In the genomic region with DNA sequence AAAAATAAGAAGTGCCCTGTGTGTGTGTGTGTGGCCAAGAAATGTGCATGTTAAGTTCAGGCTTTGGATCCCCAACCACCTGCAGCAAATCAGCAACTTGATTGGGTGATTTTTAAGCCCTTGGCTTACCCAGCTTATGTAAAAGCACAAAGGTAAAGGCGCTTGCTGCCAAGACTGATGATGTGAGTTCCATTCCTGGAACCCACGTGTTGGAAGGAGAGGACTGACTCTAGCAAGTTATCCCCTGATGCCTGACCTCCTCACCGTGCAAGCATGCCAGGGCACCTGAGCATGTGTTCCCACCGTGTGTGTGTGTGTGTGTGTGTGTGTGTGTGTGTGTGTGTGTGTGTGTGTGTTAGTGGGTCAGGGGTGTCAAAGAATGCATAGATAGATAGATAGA, we compare ENCODE assay signal across 26 mouse cellular contexts.
DNase-seq lines count a peak whose midpoint lies in the region; ATAC-seq and TF ChIP-seq lines count a peak whose summit lies in the region.
"Had no signal": no experiment of that assay in that cellular context is flagged by ENCODE, and none has a peak within 500 bp of the region (broad histone marks: within the 10 kb centered on the region; RNA-seq: fewer than 3 reads in every experiment).

No protein-coding gene starts in this region.

- no peaks in the 10 kb centered on the region for H3K27me3 ChIP-seq in heart, embryonic 15.5 days
- H3K27me3 ChIP-seq in kidney, embryonic 16.5 days (ENCODE audit: insufficient read depth, low read length) = no peaks in the 10 kb centered on the region
- H3K27me3 ChIP-seq in heart, postnatal 0 days (ENCODE audit: control insufficient read depth, insufficient read depth, low read length) = no peaks in the 10 kb centered on the region
- H3K27me3 ChIP-seq: neural tube, embryonic 15.5 days; stomach, embryonic 15.5 days had no signal

- WGBS in heart, embryonic 15.5 days = 46% methylated on average over 4 of the region's 4 CpGs
- 73% methylated on average over 4 of the region's 4 CpGs for WGBS in kidney, embryonic 16.5 days
- WGBS in heart, postnatal 0 days = 42% methylated on average over 4 of the region's 4 CpGs

- H3K4me2 ChIP-seq in heart, embryonic 15.5 days = no peak overlapping the region
- no peak overlapping the region for H3K4me2 ChIP-seq in kidney, embryonic 16.5 days (replicated peaks; ENCODE audit: low read depth, low read length)
- no peak overlapping the region for H3K4me2 ChIP-seq in heart, postnatal 0 days (ENCODE audit: low read depth, low read length)
- H3K4me2 ChIP-seq: hindbrain, embryonic 14.5 days; neural tube, embryonic 15.5 days; stomach, embryonic 15.5 days had no signal

- DNase-seq in heart, postnatal 4 days = no peak
- DNase-seq in kidney, postnatal 25 days = peak; percentile 38 to 78
- no peak for DNase-seq in heart, postnatal 0 days (ENCODE audit: low spot score)
- peak; percentile 64 for DNase-seq in skeletal muscle tissue, adult 2 months (ENCODE audit: low read depth, low spot score)
- DNase-seq in layer of hippocampus, adult 9-10 months (ENCODE audit: low spot score) = no peak
- DNase-seq: adrenal gland, adult 8-10 months; cerebellum, adult 11-12 months; cerebellum, postnatal 10 days; gastrocnemius, postnatal 25 days; right cerebral cortex, adult 18-20 months; right cerebral cortex, postnatal 4 days; thymus, adult 2 months; thymus, postnatal 4 days had no signal

- H3K9ac ChIP-seq in heart, embryonic 15.5 days = no peak overlapping the region
- no peak overlapping the region for H3K9ac ChIP-seq in kidney, embryonic 16.5 days (replicated peaks; ENCODE audit: low read length)
- H3K9ac ChIP-seq in heart, postnatal 0 days (replicated peaks; ENCODE audit: low read depth, low read length) = no peak overlapping the region
- H3K9ac ChIP-seq: hindbrain, embryonic 14.5 days; neural tube, embryonic 15.5 days; stomach, embryonic 15.5 days had no signal

- H3K27ac ChIP-seq in heart, embryonic 15.5 days = peak overlapping the region; percentile 91
- H3K27ac ChIP-seq in kidney, embryonic 16.5 days (ENCODE audit: low read length) = no peak overlapping the region
- peak overlapping the region; percentile 90 for H3K27ac ChIP-seq in heart, postnatal 0 days (ENCODE audit: low read depth)
- H3K27ac ChIP-seq: embryonic facial prominence, embryonic 10.5 days; hindbrain, embryonic 14.5 days; left cerebral cortex, adult 2 months; macrophage; midbrain, embryonic 10.5 days; neural tube, embryonic 15.5 days; stomach, embryonic 15.5 days had no signal

- H3K36me3 ChIP-seq in heart, embryonic 15.5 days = peaks cover 30% of the 10 kb centered on the region
- H3K36me3 ChIP-seq in kidney, embryonic 16.5 days (ENCODE audit: insufficient read depth, low read length) = peaks cover 9% of the 10 kb centered on the region
- H3K36me3 ChIP-seq in heart, postnatal 0 days (replicated peaks; ENCODE audit: control insufficient read depth, insufficient read depth, low read length) = peaks cover 24% of the 10 kb centered on the region

- ATAC-seq in heart, embryonic 15.5 days (replicated peaks; ENCODE audit: insufficient number of reproducible peaks, insufficient read depth, low FRiP score, low read depth) = no peak
- no peak for ATAC-seq in kidney, embryonic 16.5 days (ENCODE audit: low FRiP score, low TSS enrichment)
- no peak; the same call in 1 of the 2 replicates for ATAC-seq in heart, postnatal 0 days (ENCODE audit: insufficient read depth, low read depth)
- ATAC-seq: activated CD4-positive, CD25-positive, alpha-beta regulatory T cell, adult 4 months; forebrain, embryonic 16.5 days; inflammation-experienced regulatory T-cells, adult 6 months; lung, postnatal 0 days had no signal

- H3K4me3 ChIP-seq in heart, embryonic 15.5 days = no peak overlapping the region
- no peak overlapping the region for H3K4me3 ChIP-seq in kidney, embryonic 16.5 days (ENCODE audit: low read length)
- H3K4me3 ChIP-seq in heart, postnatal 0 days (ENCODE audit: low read depth, low read length) = no peak overlapping the region
- H3K4me3 ChIP-seq: embryonic facial prominence, embryonic 10.5 days; left cerebral cortex, adult 2 months; midbrain, embryonic 10.5 days; neural tube, embryonic 15.5 days; stomach, embryonic 15.5 days had no signal

- H3K9me3 ChIP-seq in heart, embryonic 15.5 days (replicated peaks) = no peaks in the 10 kb centered on the region
- no peaks in the 10 kb centered on the region for H3K9me3 ChIP-seq in kidney, embryonic 16.5 days (ENCODE audit: low read length)
- H3K9me3 ChIP-seq in heart, postnatal 0 days (replicated peaks; ENCODE audit: control insufficient read depth, low read length) = no peaks in the 10 kb centered on the region
- H3K9me3 ChIP-seq: embryonic facial prominence, embryonic 10.5 days; midbrain, embryonic 10.5 days; neural tube, embryonic 15.5 days; stomach, embryonic 15.5 days had no signal

- H3K4me1 ChIP-seq in heart, embryonic 15.5 days (replicated peaks) = peaks cover 22% of the 10 kb centered on the region
- no peaks in the 10 kb centered on the region for H3K4me1 ChIP-seq in kidney, embryonic 16.5 days (ENCODE audit: insufficient read depth, low read length)
- H3K4me1 ChIP-seq in heart, postnatal 0 days (ENCODE audit: control insufficient read depth, insufficient read depth) = peaks cover 19% of the 10 kb centered on the region
- H3K4me1 ChIP-seq: embryonic facial prominence, embryonic 10.5 days; neural tube, embryonic 15.5 days; stomach, embryonic 15.5 days had no signal

- no peak for TF ChIP-seq CTCF in heart, postnatal 0 days (IDR thresholded peaks at IDR 0.05; ENCODE audit: low read depth)

- TF ChIP-seq EP300 in heart, postnatal 0 days (IDR thresholded peaks at IDR 0.05; ENCODE audit: low read depth) = no peak

Comparison
In these comparisons a context has a peak if more than half of its experiments do, and no peak if none do; other contexts are left out.
1. DNase-seq: peak in kidney, postnatal 25 days (2 of 2) and skeletal muscle tissue, adult 2 months (single experiment); none in heart, postnatal 4 days (single experiment), heart, postnatal 0 days (single experiment) and layer of hippocampus, adult 9-10 months (single experiment).